In the genomic region with DNA sequence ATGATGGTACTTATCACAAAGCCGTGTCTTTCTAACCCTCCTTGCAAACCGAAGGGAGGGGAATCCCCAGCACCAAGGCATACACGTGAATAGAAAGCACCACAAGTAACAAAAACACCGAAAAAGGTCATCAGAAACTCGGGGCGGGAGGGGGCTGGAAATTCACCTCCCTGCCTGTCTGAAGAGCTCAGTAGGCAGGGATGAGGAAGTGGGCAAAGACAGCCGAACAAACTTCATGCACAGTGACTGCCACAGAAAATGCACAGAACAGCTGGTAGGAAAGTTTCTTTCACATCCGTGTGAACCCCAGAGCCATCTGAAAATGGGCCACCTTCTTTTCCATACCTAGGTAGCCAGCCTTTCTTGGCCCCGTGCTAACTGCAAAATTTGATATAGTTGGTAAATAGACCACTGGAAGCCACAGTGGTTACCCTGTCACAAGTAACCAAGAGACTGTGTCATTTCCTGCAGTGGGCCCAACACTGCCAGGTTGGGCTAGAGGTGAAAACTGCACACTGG, we compare ENCODE assay signal across 13 mouse cellular contexts.
DNase-seq lines count a peak whose midpoint lies in the region; ATAC-seq and TF ChIP-seq lines count a peak whose summit lies in the region.
"Had no signal": no experiment of that assay in that cellular context is flagged by ENCODE, and none has a peak within 500 bp of the region (broad histone marks: within the 10 kb centered on the region; RNA-seq: fewer than 3 reads in every experiment).

No protein-coding gene starts in this region.

- peak overlapping the region; percentile 70 for H3K27ac ChIP-seq in bone marrow macrophage, adult 2 months (ENCODE audit: insufficient read depth, low read depth, low read length)
- H3K27ac ChIP-seq: forebrain, embryonic 12.5 days; heart, adult 2 months; intestine, embryonic 15.5 days; lung, embryonic 15.5 days; neural tube, embryonic 15.5 days had no signal

- H3K4me3 ChIP-seq in bone marrow macrophage, adult 2 months (ENCODE audit: insufficient read depth, low read length) = no peak overlapping the region
- H3K4me3 ChIP-seq: forebrain, embryonic 12.5 days; heart, adult 2 months; intestine, embryonic 15.5 days; lung, embryonic 15.5 days; neural tube, embryonic 15.5 days had no signal

- no peak for TF ChIP-seq POLR2A in bone marrow macrophage, adult 2 months (IDR thresholded peaks at IDR 0.05; ENCODE audit: borderline replicate concordance, low read depth, low read length)

- peak; percentile 17 for DNase-seq in kidney, adult 9 months
- DNase-seq in kidney, postnatal 14 days = no peak
- peak; percentile 41 to 54 for DNase-seq in thymus, postnatal 10 days (ENCODE audit: low spot score in 2 of 2)
- DNase-seq in embryo, embryonic 10.5 days (ENCODE audit: low spot score) = no peak
- no peak for DNase-seq in kidney, postnatal 4 days
- DNase-seq in adrenal gland, postnatal 4 days (ENCODE audit: low spot score in 2 of 2) = no peak

- peak; percentile 75 for ATAC-seq in monocyte, adult 5-6 weeks (replicated peaks; ENCODE audit: insufficient number of reproducible peaks, low FRiP score, low TSS enrichment, poor library complexity, severe bottlenecking)
- ATAC-seq: intestine, embryonic 15.5 days had no signal

- H3K4me1 ChIP-seq in bone marrow macrophage, adult 2 months (ENCODE audit: control insufficient read depth, insufficient read depth, low read length) = peaks cover 33% of the 10 kb centered on the region
- H3K4me1 ChIP-seq: neural tube, embryonic 15.5 days had no signal

- no peak for TF ChIP-seq CTCF in bone marrow macrophage, adult 2 months (IDR thresholded peaks at IDR 0.05; ENCODE audit: low read depth, low read length)

Comparison
In these comparisons a context has a peak if more than half of its experiments do, and no peak if none do; other contexts are left out.
1. DNase-seq: peak in kidney, adult 9 months (single experiment) and thymus, postnatal 10 days (2 of 2); none in kidney, postnatal 14 days (single experiment), embryo, embryonic 10.5 days (single experiment), kidney, postnatal 4 days (0 of 2) and adrenal gland, postnatal 4 days (0 of 2).